Mouse (Mus musculus): ENCODE measurements around the gene Prrc2b.
A peak's percentile ranks its signal among the peaks of the same experiment; 100 is the strongest.

The Prrc2b gene

GRCm38 (mm10) chr2:32182676-32183296, 31.9 kb downstream of the Prrc2b start:
- peak; percentile 75 for DNase-seq (ENCODE audit: low read depth, low spot score)

- no peak for DNase-seq (ENCODE audit: low read depth, low spot score)
Observed at GRCm38 (mm10) chr2:32187019-32187551, 36.2 kb downstream of the Prrc2b start.

- DNase-seq (ENCODE audit: low read depth, low spot score) = no peak
Observed at GRCm38 (mm10) chr2:32187649-32188048, 36.8 kb downstream of the Prrc2b start.

GRCm38 (mm10) chr2:32189060-32189681, 38.3 kb downstream of the Prrc2b start:
- DNase-seq (ENCODE audit: low read depth, low spot score) = no peak

GRCm38 (mm10) chr2:32190620-32191019, 39.7 kb downstream of the Prrc2b start:
- DNase-seq (ENCODE audit: low read depth, low spot score) = no peak

- DNase-seq (ENCODE audit: low read depth, low spot score) = peak; percentile 75
Observed at GRCm38 (mm10) chr2:32191872-32192507, 41.1 kb downstream of the Prrc2b start.

GRCm38 (mm10) chr2:32198977-32199376, 48.1 kb downstream of the Prrc2b start:
- DNase-seq (ENCODE audit: low read depth, low spot score) = no peak

GRCm38 (mm10) chr2:32200033-32200432, 49.2 kb downstream of the Prrc2b start:
- DNase-seq (ENCODE audit: low read depth, low spot score) = no peak

- no peak for DNase-seq (ENCODE audit: low read depth, low spot score)
Observed at GRCm38 (mm10) chr2:32200712-32201111, 49.8 kb downstream of the Prrc2b start.

GRCm38 (mm10) chr2:32201527-32201926, 50.6 kb downstream of the Prrc2b start:
- no peak for DNase-seq (ENCODE audit: low read depth, low spot score)

GRCm38 (mm10) chr2:32203853-32204252, 53.0 kb downstream of the Prrc2b start:
- DNase-seq (ENCODE audit: low read depth, low spot score) = no peak

- no peak for DNase-seq (ENCODE audit: low read depth, low spot score)
Observed at GRCm38 (mm10) chr2:32207682-32208081, 56.8 kb downstream of the Prrc2b start.

GRCm38 (mm10) chr2:32211689-32212088, 60.8 kb downstream of the Prrc2b start:
- DNase-seq (ENCODE audit: low read depth, low spot score) = no peak

GRCm38 (mm10) chr2:32213000-32213399, 62.1 kb downstream of the Prrc2b start:
- no peak for DNase-seq (ENCODE audit: low read depth, low spot score)

- DNase-seq (ENCODE audit: low read depth, low spot score) = peak; percentile 69
Observed at GRCm38 (mm10) chr2:32215576-32215975, 64.7 kb downstream of the Prrc2b start.

- DNase-seq (ENCODE audit: low read depth, low spot score) = peak; percentile 73
Observed at GRCm38 (mm10) chr2:32216506-32216905, 65.6 kb downstream of the Prrc2b start.

GRCm38 (mm10) chr2:32217656-32218055, 66.8 kb downstream of the Prrc2b start:
- no peak for DNase-seq (ENCODE audit: low read depth, low spot score)

- no peak for DNase-seq (ENCODE audit: low read depth, low spot score)
Observed at GRCm38 (mm10) chr2:32218113-32218512, 67.2 kb downstream of the Prrc2b start.

- no peak for DNase-seq (ENCODE audit: low read depth, low spot score)
Observed at GRCm38 (mm10) chr2:32218541-32219334, 67.9 kb downstream of the Prrc2b start.

GRCm38 (mm10) chr2:32219501-32219900, 68.6 kb downstream of the Prrc2b start:
- no peak for DNase-seq (ENCODE audit: low read depth, low spot score)

- DNase-seq (ENCODE audit: low read depth, low spot score) = no peak
Observed at GRCm38 (mm10) chr2:32220021-32220420, 69.1 kb downstream of the Prrc2b start.

GRCm38 (mm10) chr2:32220969-32221368, 70.1 kb downstream of the Prrc2b start:
- no peak for DNase-seq (ENCODE audit: low read depth, low spot score)
